Mouse (Mus musculus): ENCODE data around the gene Fnbp1. TPM values are rescaled to one million over a fixed set of nuclear protein-coding genes. Genes with fewer than 3 reads are reported as not detected.

The Fnbp1 gene
- polyA plus RNA-seq, 1 experiment from 2014 or later, result 7.9 TPM

DNA sequence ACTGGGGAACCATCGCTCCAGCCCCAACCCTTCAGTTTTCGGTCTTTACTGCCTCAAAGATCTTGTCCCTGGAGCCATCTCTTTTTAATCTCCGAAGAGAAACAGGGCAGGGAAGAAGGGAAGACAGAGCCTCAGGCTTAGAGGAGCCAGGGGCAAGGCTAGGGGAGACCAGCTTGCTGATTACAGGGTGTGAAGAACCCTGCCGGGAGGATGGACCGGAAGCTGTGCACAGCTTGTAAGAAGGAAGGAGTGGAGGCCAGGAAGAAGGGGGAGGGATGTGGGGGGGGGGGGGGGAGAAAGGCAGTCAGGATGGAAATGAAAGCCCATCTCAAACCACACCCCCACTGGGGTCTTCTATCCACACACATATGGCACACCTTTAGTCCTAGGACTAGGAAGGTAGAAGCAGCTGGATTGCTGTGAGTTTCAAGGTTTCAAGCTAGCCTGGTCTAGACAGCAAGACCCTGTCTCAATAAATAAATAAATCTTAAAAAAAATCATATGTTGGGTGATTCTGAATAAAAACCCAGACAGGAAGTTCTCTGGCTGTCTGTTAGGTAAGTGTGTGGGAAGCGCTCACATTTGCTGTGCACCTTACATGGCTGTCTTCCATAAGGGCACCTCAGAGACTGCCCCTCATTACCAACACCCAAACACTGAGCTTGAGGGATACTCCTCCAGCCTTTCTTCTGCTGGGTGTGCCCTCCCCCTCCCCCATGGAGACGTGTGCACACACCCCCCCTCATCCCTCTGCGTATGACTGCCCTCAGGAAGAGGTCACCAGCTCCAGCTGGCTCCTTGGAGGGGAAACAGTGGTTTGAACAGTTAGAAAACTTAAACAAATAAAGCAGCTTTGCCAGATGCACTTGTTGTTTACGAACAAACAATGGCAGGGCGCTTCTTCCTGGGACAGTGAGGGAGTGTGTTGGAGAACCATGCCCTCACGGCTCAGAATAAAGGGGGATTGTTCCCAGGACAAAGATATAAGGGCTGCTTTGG is 53.8 kb downstream of the Fnbp1 start:
- H3K4me2 ChIP-seq (ENCODE audit: low read length), result no peak overlapping the region
- 35% methylated on average over 11 of the region's 11 CpGs for WGBS
- DNase-seq (ENCODE audit: low spot score) (peak; percentile 19), ATAC-seq (no peak)
- H3K36me3 ChIP-seq (ENCODE audit: control insufficient read depth, insufficient read depth, low read length), result peaks cover 5% of the 10 kb centered on the region; the same call in 1 of the 2 replicates
- no peak overlapping the region; the same call in 1 of the 2 replicates for H3K9ac ChIP-seq (ENCODE audit: low read length)
- H3K9me3 ChIP-seq (replicated peaks; ENCODE audit: control insufficient read depth, low read length), result no peaks in the 10 kb centered on the region
- H3K27me3 ChIP-seq (replicated peaks; ENCODE audit: control insufficient read depth, insufficient read depth, low read length), result no peaks in the 10 kb centered on the region
- no peak overlapping the region for H3K27ac ChIP-seq (ENCODE audit: low read depth, low read length)
- H3K4me3 ChIP-seq (ENCODE audit: low read depth, low read length), result no peak overlapping the region
- peaks cover 10% of the 10 kb centered on the region for H3K4me1 ChIP-seq (ENCODE audit: control insufficient read depth, insufficient read depth, low read length)

GRCm38 (mm10) chr2:31087085-31087484 is 54.7 kb downstream of the Fnbp1 start:
- H3K4me1 ChIP-seq (ENCODE audit: control insufficient read depth, insufficient read depth, low read length), result peaks cover 10% of the 10 kb centered on the region
- H3K9me3 ChIP-seq (replicated peaks; ENCODE audit: control insufficient read depth, low read length), result no peaks in the 10 kb centered on the region
- peaks cover 11% of the 10 kb centered on the region; the same call in 1 of the 2 replicates for H3K36me3 ChIP-seq (ENCODE audit: control insufficient read depth, insufficient read depth, low read length)
- no peak for ATAC-seq
- no peak overlapping the region for H3K4me2 ChIP-seq (ENCODE audit: low read length)
- H3K27me3 ChIP-seq (replicated peaks; ENCODE audit: control insufficient read depth, insufficient read depth, low read length), result no peaks in the 10 kb centered on the region
- 58% methylated on average over 5 of the region's 5 CpGs for WGBS
- DNase-seq (ENCODE audit: low spot score), result no peak
- no peak overlapping the region for H3K4me3 ChIP-seq (ENCODE audit: low read depth, low read length)
- no peak overlapping the region for H3K9ac ChIP-seq (ENCODE audit: low read length)
- no peak overlapping the region for H3K27ac ChIP-seq (ENCODE audit: low read depth, low read length)

DNA sequence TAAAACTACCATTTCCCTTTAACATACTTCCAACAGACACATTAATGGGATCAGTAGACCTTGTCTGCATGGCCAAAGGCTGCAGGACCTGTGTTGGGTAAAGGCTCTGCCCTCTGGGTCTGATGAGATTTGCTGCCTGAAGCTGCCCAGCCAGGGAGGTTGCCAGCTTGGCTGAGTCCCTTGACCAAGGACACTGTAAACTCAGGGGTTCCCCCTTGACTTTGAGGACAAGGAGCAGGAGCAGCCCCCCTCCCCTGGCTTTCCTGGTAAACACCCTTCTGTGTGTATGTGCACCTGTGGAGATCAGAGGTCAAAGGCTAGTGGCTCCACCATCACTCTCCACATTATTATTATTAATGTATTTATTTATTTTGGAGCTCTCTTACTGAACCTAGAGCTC is 55.3 kb downstream of the Fnbp1 start:
- no peaks in the 10 kb centered on the region for H3K9me3 ChIP-seq (replicated peaks; ENCODE audit: control insufficient read depth, low read length)
- no peak for ATAC-seq
- DNase-seq (ENCODE audit: low spot score), result no peak
- H3K36me3 ChIP-seq (ENCODE audit: control insufficient read depth, insufficient read depth, low read length), result peaks cover 11% of the 10 kb centered on the region; the same call in 1 of the 2 replicates
- no peaks in the 10 kb centered on the region for H3K27me3 ChIP-seq (replicated peaks; ENCODE audit: control insufficient read depth, insufficient read depth, low read length)
- no peak overlapping the region for H3K4me2 ChIP-seq (ENCODE audit: low read length)
- no peak overlapping the region for H3K9ac ChIP-seq (ENCODE audit: low read length)
- H3K27ac ChIP-seq (ENCODE audit: low read depth, low read length), result no peak overlapping the region
- peaks cover 10% of the 10 kb centered on the region for H3K4me1 ChIP-seq (ENCODE audit: control insufficient read depth, insufficient read depth, low read length)
- H3K4me3 ChIP-seq (ENCODE audit: low read depth, low read length), result no peak overlapping the region

- Histone ChIP-seq H3K36me3 (ENCODE audit: control insufficient read depth, insufficient read depth, low read length) (peaks cover 11% of the 10 kb centered on the region; the same call in 1 of the 2 replicates), H3K9me3 (replicated peaks; ENCODE audit: control insufficient read depth, low read length) (no peaks in the 10 kb centered on the region), H3K4me2 (ENCODE audit: low read length) (no peak overlapping the region), H3K4me3 (ENCODE audit: low read depth, low read length) (no peak overlapping the region), H3K27me3 (replicated peaks; ENCODE audit: control insufficient read depth, insufficient read depth, low read length) (no peaks in the 10 kb centered on the region), H3K4me1 (ENCODE audit: control insufficient read depth, insufficient read depth, low read length) (peaks cover 5% of the 10 kb centered on the region; the same call in 1 of the 2 replicates), H3K27ac (ENCODE audit: low read depth, low read length) (no peak overlapping the region), H3K9ac (ENCODE audit: low read length) (no peak overlapping the region)
- no peak for DNase-seq (ENCODE audit: low spot score)
- whole genome bisulfite sequencing, result 94% methylated on average over 9 of the region's 9 CpGs
- no peak for ATAC-seq
Measured at GRCm38 (mm10) chr2:31084169-31084850, 57.5 kb downstream of the Fnbp1 start.

DNA sequence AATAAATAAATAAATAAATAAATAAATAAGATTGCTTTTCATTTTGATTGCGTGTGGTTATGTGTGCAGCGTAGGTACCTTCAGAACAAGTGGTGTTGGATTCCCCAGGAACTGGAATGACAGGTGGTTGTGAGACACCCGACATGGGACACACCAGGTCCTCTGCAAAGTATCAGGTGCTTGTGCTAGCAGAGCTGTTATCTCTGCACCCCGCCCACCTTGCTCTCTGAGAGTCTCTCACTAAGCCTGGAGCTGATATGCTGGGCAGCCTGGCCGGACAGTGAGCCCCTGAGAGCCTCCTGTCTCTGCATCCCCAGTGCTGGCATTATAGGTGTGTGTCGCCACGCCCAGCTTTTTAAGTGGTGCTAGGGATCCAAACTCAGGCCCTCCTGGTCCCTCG is 58.4 kb downstream of the Fnbp1 start:
- no peaks in the 10 kb centered on the region for H3K27me3 ChIP-seq (replicated peaks; ENCODE audit: control insufficient read depth, insufficient read depth, low read length)
- H3K36me3 ChIP-seq (ENCODE audit: control insufficient read depth, insufficient read depth, low read length), result peaks cover 11% of the 10 kb centered on the region; the same call in 1 of the 2 replicates
- ATAC-seq (no peak), DNase-seq (ENCODE audit: low spot score) (no peak)
- H3K27ac ChIP-seq (ENCODE audit: low read depth, low read length), result no peak overlapping the region
- no peaks in the 10 kb centered on the region for H3K9me3 ChIP-seq (replicated peaks; ENCODE audit: control insufficient read depth, low read length)
- H3K4me1 ChIP-seq (ENCODE audit: control insufficient read depth, insufficient read depth, low read length), result peaks cover 4% of the 10 kb centered on the region; the same call in 1 of the 2 replicates
- H3K4me2 ChIP-seq (ENCODE audit: low read length), result no peak overlapping the region
- 98% methylated on average over 8 of the region's 8 CpGs for WGBS
- no peak overlapping the region for H3K9ac ChIP-seq (ENCODE audit: low read length)
- no peak overlapping the region for H3K4me3 ChIP-seq (ENCODE audit: low read depth, low read length)

- Histone ChIP-seq H3K9me3 (replicated peaks; ENCODE audit: control insufficient read depth, low read length) (no peaks in the 10 kb centered on the region), H3K4me1 (ENCODE audit: control insufficient read depth, insufficient read depth, low read length) (no peaks in the 10 kb centered on the region), H3K36me3 (ENCODE audit: control insufficient read depth, insufficient read depth, low read length) (peaks cover 11% of the 10 kb centered on the region; the same call in 1 of the 2 replicates), H3K4me2 (ENCODE audit: low read length) (no peak overlapping the region), H3K4me3 (ENCODE audit: low read depth, low read length) (no peak overlapping the region), H3K27me3 (replicated peaks; ENCODE audit: control insufficient read depth, insufficient read depth, low read length) (no peaks in the 10 kb centered on the region), H3K27ac (ENCODE audit: low read depth, low read length) (no peak overlapping the region), H3K9ac (ENCODE audit: low read length) (no peak overlapping the region)
- 93% methylated on average over 17 of the region's 17 CpGs for WGBS
- DNase-seq (ENCODE audit: low spot score) (no peak), ATAC-seq (no peak)
Measured at GRCm38 (mm10) chr2:31082639-31083038, 59.2 kb downstream of the Fnbp1 start.

DNA sequence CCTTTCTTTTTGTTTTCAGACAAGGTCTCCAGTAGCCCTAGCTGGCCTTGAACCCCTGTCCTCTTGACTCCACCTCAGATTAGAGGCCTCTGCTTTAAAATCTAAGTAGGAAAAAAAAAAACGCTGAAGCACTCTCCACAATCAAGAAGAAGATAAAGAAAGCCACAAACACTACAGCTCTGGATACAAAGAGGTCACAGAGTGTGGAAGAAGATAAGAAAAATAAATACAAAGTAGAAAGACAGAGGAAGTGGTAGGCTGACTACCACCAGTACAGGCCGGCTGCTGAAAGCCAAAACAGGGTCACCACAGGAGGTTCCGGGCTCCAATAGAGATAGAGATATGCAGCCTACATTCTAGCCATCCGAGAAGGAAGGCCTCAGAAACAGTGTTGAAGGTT is 60.5 kb downstream of the Fnbp1 start:
- no peaks in the 10 kb centered on the region for H3K9me3 ChIP-seq (replicated peaks; ENCODE audit: control insufficient read depth, low read length)
- WGBS, result 82% methylated on average over 4 of the region's 4 CpGs
- H3K4me1 ChIP-seq (ENCODE audit: control insufficient read depth, insufficient read depth, low read length), result no peaks in the 10 kb centered on the region
- DNase-seq (ENCODE audit: low spot score), result no peak
- H3K27ac ChIP-seq (ENCODE audit: low read depth, low read length), result no peak overlapping the region
- H3K4me3 ChIP-seq (ENCODE audit: low read depth, low read length), result no peak overlapping the region
- no peaks in the 10 kb centered on the region for H3K27me3 ChIP-seq (replicated peaks; ENCODE audit: control insufficient read depth, insufficient read depth, low read length)
- no peak for ATAC-seq
- H3K4me2 ChIP-seq (ENCODE audit: low read length), result no peak overlapping the region
- H3K36me3 ChIP-seq (ENCODE audit: control insufficient read depth, insufficient read depth, low read length), result peaks cover 11% of the 10 kb centered on the region; the same call in 1 of the 2 replicates
- H3K9ac ChIP-seq (ENCODE audit: low read length), result no peak overlapping the region

GRCm38 (mm10) chr2:31079117-31079516 is 62.7 kb downstream of the Fnbp1 start:
- WGBS, result 88% methylated on average over 6 of the region's 6 CpGs
- Histone ChIP-seq H3K27ac (ENCODE audit: low read depth, low read length) (no peak overlapping the region), H3K27me3 (replicated peaks; ENCODE audit: control insufficient read depth, insufficient read depth, low read length) (no peaks in the 10 kb centered on the region), H3K9ac (ENCODE audit: low read length) (no peak overlapping the region), H3K4me3 (ENCODE audit: low read depth, low read length) (no peak overlapping the region), H3K36me3 (ENCODE audit: control insufficient read depth, insufficient read depth, low read length) (peaks cover 11% of the 10 kb centered on the region; the same call in 1 of the 2 replicates), H3K4me2 (ENCODE audit: low read length) (no peak overlapping the region), H3K9me3 (replicated peaks; ENCODE audit: control insufficient read depth, low read length) (no peaks in the 10 kb centered on the region), H3K4me1 (ENCODE audit: control insufficient read depth, insufficient read depth, low read length) (no peaks in the 10 kb centered on the region)
- no peak for DNase-seq (ENCODE audit: low spot score)
- no peak for ATAC-seq

Data from forebrain, embryonic 14.5 days (tissue).